Mouse (Mus musculus): ENCODE data around the gene Prickle1. TPM values are rescaled to one million over a fixed set of nuclear protein-coding genes. Genes with fewer than 3 reads are reported as not detected.
A peak's percentile ranks its signal among the peaks of the same experiment; 100 is the strongest.

Prickle1 gene
- total RNA-seq, 2 experiments from 2014 or later, result 15.4 to 45.7 TPM

- no peak for DNase-seq
Measured at GRCm38 (mm10) chr15:93554203-93554851, 41.4 kb downstream of the Prickle1 start.

- DNase-seq, result peak; percentile 81 to 86
Measured at GRCm38 (mm10) chr15:93552169-93552568, 43.5 kb downstream of the Prickle1 start.

- no peak for DNase-seq
Measured at GRCm38 (mm10) chr15:93548297-93548696, 47.4 kb downstream of the Prickle1 start.

- DNase-seq, result no peak
Measured at GRCm38 (mm10) chr15:93539415-93539814, 56.3 kb downstream of the Prickle1 start.

GRCm38 (mm10) chr15:93538551-93539205, 57.0 kb downstream of the Prickle1 start:
- DNase-seq, result peak; percentile 54 to 55

GRCm38 (mm10) chr15:93537745-93538144, 57.9 kb downstream of the Prickle1 start:
- no peak for DNase-seq

- no peak for DNase-seq
Measured at GRCm38 (mm10) chr15:93536191-93536590, 59.5 kb downstream of the Prickle1 start.

GRCm38 (mm10) chr15:93530703-93531032, 65.0 kb downstream of the Prickle1 start:
- DNase-seq, result no peak

GRCm38 (mm10) chr15:93529831-93530702, 65.6 kb downstream of the Prickle1 start:
- DNase-seq, result no peak

GRCm38 (mm10) chr15:93525305-93525917, 70.3 kb downstream of the Prickle1 start:
- DNase-seq, result peak in 1 of 2 experiments; percentile 20

- peak in 1 of 2 experiments; percentile 22 for DNase-seq
Measured at GRCm38 (mm10) chr15:93521787-93522180, 73.9 kb downstream of the Prickle1 start.

- no peak for DNase-seq
Measured at GRCm38 (mm10) chr15:93521088-93521786, 74.5 kb downstream of the Prickle1 start.

GRCm38 (mm10) chr15:93519836-93520826, 75.6 kb downstream of the Prickle1 start:
- DNase-seq, result peak; percentile 20 to 21

GRCm38 (mm10) chr15:93518941-93519835, 76.5 kb downstream of the Prickle1 start:
- DNase-seq, result peak; percentile 92 to 95

GRCm38 (mm10) chr15:93518143-93518902, 77.4 kb downstream of the Prickle1 start:
- peak; percentile 24 to 30 for DNase-seq

- no peak for DNase-seq
Measured at GRCm38 (mm10) chr15:93517022-93517565, 78.6 kb downstream of the Prickle1 start.

- no peak for DNase-seq
Measured at GRCm38 (mm10) chr15:93515316-93515715, 80.4 kb downstream of the Prickle1 start.

GRCm38 (mm10) chr15:93513939-93514341, 81.8 kb downstream of the Prickle1 start:
- DNase-seq, result peak; percentile 46 to 60
